Mouse (Mus musculus) kidney, postnatal 14 days (tissue): ENCODE data around the gene Ntm.

Experiments used
- DNase-seq: peaks from one replicate; pipeline ENCODE4 v3.0.0; 2022; ENCODE audit warnings: mixed read lengths

The Ntm gene

GRCm38 (mm10) chr9:29791199-29791915, 171.6 kb downstream of the Ntm start:
- DNase-seq: no peak

- DNase-seq: no peak
Observed at GRCm38 (mm10) chr9:29790017-29790416, 172.9 kb downstream of the Ntm start.

DNA sequence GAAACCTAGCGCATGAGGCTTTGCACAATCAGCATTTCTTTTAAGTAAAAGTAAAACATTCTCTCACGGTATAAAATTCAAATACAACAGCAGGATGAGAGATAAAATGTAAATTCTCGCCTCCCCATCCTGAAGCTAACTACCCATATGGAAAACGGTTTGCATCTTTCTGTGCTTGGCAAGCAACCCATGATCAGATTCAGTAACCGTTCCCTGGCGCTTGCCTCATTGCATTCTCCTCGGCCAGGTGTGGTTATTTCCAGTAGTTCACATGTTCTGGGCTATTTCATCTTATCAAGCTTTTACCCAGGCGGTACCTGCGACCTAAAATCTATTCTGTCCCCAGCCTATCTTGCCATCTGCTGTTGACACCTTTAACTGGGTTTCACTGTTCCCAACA, 174.1 kb downstream of the Ntm start:
- DNase-seq: no peak

DNA sequence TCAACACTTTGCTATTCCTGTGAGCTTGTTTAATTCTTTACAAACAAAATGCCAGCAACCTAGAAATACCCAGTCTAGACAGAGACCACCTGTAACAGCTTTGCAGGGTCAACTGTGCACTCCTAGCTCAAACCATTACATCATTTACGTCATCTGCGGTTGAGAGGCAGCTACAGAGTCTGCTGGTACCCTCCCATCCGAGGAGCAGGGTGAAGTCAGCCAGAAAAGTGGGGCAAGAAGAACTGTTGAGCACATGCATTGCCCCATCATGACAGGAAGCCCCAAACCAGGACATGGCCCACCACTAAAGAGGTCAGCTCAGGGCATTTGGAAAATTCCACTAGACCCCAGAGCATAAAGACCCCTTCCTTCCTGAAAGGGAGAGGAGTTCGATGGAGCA, 175.5 kb downstream of the Ntm start:
- no peak for DNase-seq

DNA sequence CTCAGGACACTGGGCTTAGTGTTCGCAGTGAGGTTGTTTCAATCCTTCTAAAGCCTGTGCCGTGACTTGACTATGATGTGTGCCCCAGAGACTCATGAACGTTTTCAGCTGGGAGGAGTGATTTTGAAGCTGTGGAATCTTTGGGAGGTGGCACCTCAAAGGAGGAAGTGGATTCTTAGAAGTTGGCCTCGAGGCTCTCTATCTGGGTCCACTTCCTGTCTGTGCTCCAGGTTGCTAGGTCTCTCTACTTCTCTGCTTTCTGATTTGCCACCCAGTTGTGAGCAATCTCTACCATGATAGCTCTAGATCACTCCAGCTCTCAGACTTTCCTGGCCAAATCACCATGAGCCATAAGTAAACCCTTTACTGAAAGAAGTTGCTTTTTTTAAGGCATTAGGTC, 180.2 kb downstream of the Ntm start:
- DNase-seq: no peak

- no peak for DNase-seq
Observed at GRCm38 (mm10) chr9:29779739-29780138, 183.2 kb downstream of the Ntm start.

- DNase-seq: no peak
Observed at GRCm38 (mm10) chr9:29776951-29777350, 186.0 kb downstream of the Ntm start.

- DNase-seq: no peak
Observed at GRCm38 (mm10) chr9:29776542-29776941, 186.4 kb downstream of the Ntm start.

GRCm38 (mm10) chr9:29776030-29776429, 186.9 kb downstream of the Ntm start:
- DNase-seq: no peak

- DNase-seq: no peak
Observed at GRCm38 (mm10) chr9:29772625-29773388, 190.1 kb downstream of the Ntm start.

GRCm38 (mm10) chr9:29771870-29772269, 191.1 kb downstream of the Ntm start:
- no peak for DNase-seq

DNA sequence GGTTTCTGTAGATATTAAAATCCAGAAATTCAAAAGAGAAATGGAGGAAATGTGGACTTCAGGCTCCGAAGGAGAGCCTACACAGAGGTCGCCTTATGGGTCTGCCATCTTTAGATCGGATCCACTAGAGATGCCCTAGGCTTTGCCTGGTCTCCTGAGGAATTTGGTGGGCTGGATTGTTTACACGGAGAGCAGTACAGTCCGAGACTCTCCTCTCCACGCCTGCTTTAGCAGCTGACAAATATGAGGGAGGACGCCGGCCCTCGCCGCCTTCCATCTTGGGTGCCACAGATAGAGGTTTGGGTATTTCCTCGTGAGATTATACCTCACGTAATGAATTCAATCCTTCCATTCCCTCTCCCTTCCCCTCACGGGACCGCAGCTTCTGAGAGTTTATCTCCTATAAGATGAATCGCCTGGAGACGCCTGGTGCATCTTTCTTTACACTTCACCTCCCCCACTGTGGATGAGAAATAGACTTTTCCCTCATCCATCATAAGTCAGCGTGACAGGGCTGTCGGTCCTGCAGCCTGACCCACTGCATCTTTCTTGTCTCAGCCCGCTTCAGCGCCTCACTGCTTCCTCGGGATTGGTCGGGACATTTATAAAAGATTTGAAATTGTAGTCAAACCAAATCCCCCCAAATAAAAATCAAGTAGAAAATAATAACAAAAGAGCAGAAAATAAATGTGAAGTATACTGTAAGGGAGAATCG, 191.7 kb downstream of the Ntm start:
- DNase-seq: no peak

DNA sequence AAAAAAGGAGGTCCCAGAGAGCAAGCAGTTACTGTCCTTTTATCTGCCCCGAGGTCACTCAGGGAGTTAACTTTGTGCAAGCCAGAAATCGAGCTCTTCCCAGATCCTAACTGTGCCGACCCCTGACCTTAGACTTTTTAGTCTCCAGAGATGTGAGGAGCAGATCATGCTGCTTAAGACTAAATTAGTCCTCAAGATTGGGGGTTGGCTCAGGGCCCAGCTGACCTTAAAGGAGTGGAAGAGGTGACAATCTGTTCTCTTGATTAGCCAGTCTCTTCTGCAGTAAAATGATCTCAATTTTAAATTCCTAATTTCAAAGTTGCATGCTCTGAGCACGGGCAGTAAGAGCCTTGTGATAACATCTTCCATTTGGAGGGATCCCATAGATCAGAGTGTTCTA, 193.6 kb downstream of the Ntm start:
- DNase-seq: no peak

GRCm38 (mm10) chr9:29765990-29766980, 196.7 kb downstream of the Ntm start:
- no peak for DNase-seq

GRCm38 (mm10) chr9:29763338-29763737, 199.6 kb downstream of the Ntm start:
- DNase-seq: no peak

- no peak for DNase-seq
Observed at GRCm38 (mm10) chr9:29761952-29762586, 200.9 kb downstream of the Ntm start.

DNA sequence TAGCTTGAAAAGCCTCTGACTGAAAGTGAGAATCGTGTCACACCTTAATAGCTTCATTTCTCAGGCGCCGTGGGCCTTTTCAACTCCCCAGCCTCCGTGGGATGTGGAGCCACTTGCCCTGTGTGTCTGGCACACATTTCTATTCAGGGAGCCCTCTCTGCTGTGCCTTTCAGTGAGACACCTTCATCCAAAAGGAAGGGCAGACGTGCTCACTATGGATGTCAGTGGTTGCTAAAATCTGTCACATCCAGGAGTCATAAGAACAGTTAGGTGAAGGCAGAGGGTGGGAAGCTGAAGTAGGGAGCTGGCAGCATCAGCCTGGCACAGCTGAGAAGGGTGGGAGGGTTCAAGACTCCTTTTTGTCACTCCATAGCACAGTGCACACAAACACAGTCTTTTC, 201.4 kb downstream of the Ntm start:
- DNase-seq: no peak

GRCm38 (mm10) chr9:29759940-29760339, 203.0 kb downstream of the Ntm start:
- peak; percentile 29 for DNase-seq

DNA sequence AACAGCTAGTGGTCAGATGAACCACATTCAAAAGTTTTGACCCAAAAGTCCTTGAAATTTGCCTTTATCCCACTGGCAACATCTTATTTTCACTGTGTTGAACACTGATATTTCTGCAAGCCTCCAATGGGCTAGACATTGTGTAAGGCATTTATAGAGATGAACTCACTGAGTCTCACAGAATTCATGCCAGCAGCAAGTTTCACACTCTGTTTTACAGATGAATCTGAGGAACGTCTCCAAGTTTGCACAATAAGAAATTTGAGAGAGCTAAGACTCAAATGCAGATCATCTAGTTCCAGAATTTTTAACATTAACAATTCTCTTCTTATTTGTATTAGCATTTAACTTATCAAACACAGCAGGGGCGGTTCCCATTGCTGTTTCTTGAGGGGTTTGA, 203.9 kb downstream of the Ntm start:
- DNase-seq: no peak

DNA sequence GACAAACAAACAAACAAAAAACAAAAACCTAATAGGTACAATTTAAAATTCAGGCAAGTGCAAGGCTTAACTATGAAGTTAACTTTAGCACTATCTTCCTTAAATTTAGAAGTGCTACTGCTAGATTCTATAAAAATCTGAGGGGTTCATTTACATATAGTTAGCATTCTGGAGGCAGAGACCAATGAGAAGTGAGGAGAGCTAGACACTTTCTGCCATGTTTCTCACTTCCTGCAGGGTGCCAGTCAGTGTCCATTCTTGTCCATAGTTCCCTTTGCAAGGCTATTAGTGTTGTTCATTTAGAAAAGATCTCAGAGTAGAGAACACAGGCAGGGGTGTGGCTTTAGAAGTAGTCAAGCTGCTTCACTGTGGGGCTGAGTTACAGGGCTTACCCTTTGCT, 208.6 kb downstream of the Ntm start:
- no peak for DNase-seq

DNA sequence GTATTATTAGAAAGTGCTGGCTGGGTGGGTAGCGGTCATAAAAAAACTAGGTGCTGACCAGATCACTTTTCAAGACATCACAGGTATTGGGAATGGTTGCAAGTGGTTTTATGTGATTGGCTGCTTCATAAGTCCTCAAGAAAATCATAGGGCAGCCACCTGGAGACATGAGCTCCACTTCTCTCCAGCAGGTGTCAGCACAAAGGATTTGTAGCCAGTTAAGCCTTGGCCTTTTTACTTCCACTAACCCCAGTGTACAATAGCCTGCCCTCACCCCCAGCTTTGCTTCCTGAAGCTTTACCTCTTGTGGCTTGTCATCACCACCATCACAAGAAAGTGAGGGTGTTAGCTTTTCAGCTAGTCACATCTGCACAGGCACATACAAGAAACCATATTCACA, 211.5 kb downstream of the Ntm start:
- DNase-seq: peak; percentile 27

GRCm38 (mm10) chr9:29750371-29751014, 212.4 kb downstream of the Ntm start:
- DNase-seq: peak; percentile 37
